Mouse (Mus musculus) CH12.LX (cell line): ENCODE results near the gene Lrrc26. TPM values are rescaled to one million over a fixed set of nuclear protein-coding genes. Genes with fewer than 3 reads are reported as not detected.

ENCODE experiments used
- DNase-seq: peaks from one replicate; pipeline ENCODE4 v3.0.0-alpha.2; 2013; ENCODE audit errors: extremely low read depth
- H3K27ac ChIP-seq: 2 replicates; pipeline ENCODE4 v1.5.1; 2012; ENCODE audit warnings: low read depth, mild to moderate bottlenecking, control low read depth, moderate library complexity; ENCODE audit not compliant: insufficient read depth
- H3K27me3 ChIP-seq: replicated peaks from 2 replicates; pipeline ENCODE3; 2012; ENCODE audit warnings: inconsistent platforms
- H3K36me3 ChIP-seq, 2 experiments: replicated peaks in 1 of 2; 2 replicates each; pipeline versions ENCODE3 to v1.6.1; 2012; ENCODE audit warnings: inconsistent platforms in 1 of 2, low read length in 1 of 2, mild to moderate bottlenecking in 1 of 2, mixed read lengths in 1 of 2, moderate library complexity in 1 of 2; ENCODE audit not compliant: control insufficient read depth in 1 of 2, insufficient read depth in 1 of 2
- H3K4me1 ChIP-seq, 2 experiments: 2 replicates each; pipeline ENCODE4 v1.6.1; 2012; ENCODE audit warnings: inconsistent platforms in 1 of 2, moderate library complexity in 1 of 2; ENCODE audit not compliant: insufficient read depth in 2 of 2, control insufficient read depth in 1 of 2
- H3K4me2 ChIP-seq: 2 replicates; pipeline ENCODE4 v1.6.1; 2012; ENCODE audit warnings: low read depth, mild to moderate bottlenecking, control low read depth; ENCODE audit not compliant: poor library complexity, insufficient read depth, severe bottlenecking
- H3K4me3 ChIP-seq, 3 experiments: fragments of 150-350 bp in 1 of 3; sonication (generic) in 1 of 3; replicated peaks in 1 of 3; 2 replicates each; pipeline versions ENCODE3 to v1.5.1; 2011 to 2012; ENCODE audit warnings: low read depth in 2 of 3, low read length in 2 of 3, mild to moderate bottlenecking in 2 of 3, moderate library complexity in 2 of 3, control low read depth in 1 of 3, improper control_type of control experiment in 1 of 3, inconsistent platforms in 1 of 3, mixed read lengths in 1 of 3; ENCODE audit not compliant: poor library complexity in 1 of 3
- H3K79me2 ChIP-seq: replicated peaks from 2 replicates; pipeline ENCODE4 v1.6.1; 2012; ENCODE audit warnings: mild to moderate bottlenecking, moderate library complexity; ENCODE audit not compliant: control insufficient read depth, poor library complexity, insufficient read depth, severe bottlenecking; ENCODE audit errors: extremely low read depth
- H3K9ac ChIP-seq: 2 replicates; pipeline ENCODE4 v1.6.1; 2012; ENCODE audit warnings: low read depth, mild to moderate bottlenecking, control low read depth, moderate library complexity; ENCODE audit not compliant: insufficient read depth
- H3K9me3 ChIP-seq: replicated peaks from 2 replicates; pipeline ENCODE3; 2012; ENCODE audit warnings: low read length, inconsistent platforms, mixed read lengths
- EP300 ChIP-seq: IDR thresholded peaks from 2 replicates; pipeline ENCODE4 v1.6.1; 2011; ENCODE audit warnings: low read length, improper control_type of control experiment
- KAT2A ChIP-seq: IDR thresholded peaks from 2 replicates; pipeline ENCODE4 v1.6.1; 2012; ENCODE audit warnings: low read length, improper control_type of control experiment, inconsistent platforms; ENCODE audit not compliant: insufficient replicate concordance
- MAFK ChIP-seq: IDR thresholded peaks from 2 replicates; pipeline ENCODE4 v1.6.1; 2011; ENCODE audit warnings: low read length, improper control_type of control experiment; ENCODE audit not compliant: insufficient replicate concordance
- MEF2A ChIP-seq: IDR thresholded peaks from 2 replicates; pipeline ENCODE4 v1.6.1; 2014; ENCODE audit warnings: low read depth, mild to moderate bottlenecking, inconsistent platforms, low read length, improper control_type of control experiment, borderline replicate concordance
- MXI1 ChIP-seq: IDR thresholded peaks from 2 replicates; pipeline ENCODE4 v1.6.1; 2011; ENCODE audit warnings: mild to moderate bottlenecking, low read depth, low read length, improper control_type of control experiment
- NRF1 ChIP-seq: IDR thresholded peaks from 2 replicates; pipeline ENCODE4 v1.6.1; 2014; ENCODE audit warnings: low read depth, mild to moderate bottlenecking, inconsistent platforms, low read length, improper control_type of control experiment, moderate library complexity
- PAX5 ChIP-seq: IDR thresholded peaks from 2 replicates; pipeline ENCODE4 v1.6.1; 2012; ENCODE audit warnings: low read length, inconsistent platforms, mixed read lengths
- POLR2A ChIP-seq: IDR thresholded peaks from 2 replicates; pipeline ENCODE4 v1.6.1; 2011; ENCODE audit warnings: low read depth, mild to moderate bottlenecking, improper control_type of control experiment, low read length
- POLR2AphosphoS2 ChIP-seq: IDR thresholded peaks from 2 replicates; pipeline ENCODE4 v1.6.1; 2011; ENCODE audit warnings: low read depth, low read length, improper control_type of control experiment
- RAD21 ChIP-seq: IDR thresholded peaks from 2 replicates; pipeline ENCODE4 v1.6.1; 2011; ENCODE audit warnings: low read depth, mild to moderate bottlenecking, low read length, improper control_type of control experiment, moderate library complexity
- RCOR1 ChIP-seq: conservative IDR thresholded peaks from 2 replicates; pipeline ENCODE4 v1.6.1; 2012; ENCODE audit warnings: low read depth, mild to moderate bottlenecking, inconsistent platforms, low read length, improper control_type of control experiment
- SMC3 ChIP-seq: IDR thresholded peaks from 2 replicates; pipeline ENCODE4 v1.6.1; 2011; ENCODE audit warnings: low read depth, low read length, improper control_type of control experiment
- USF1 ChIP-seq: IDR thresholded peaks from 2 replicates; pipeline ENCODE4 v1.6.1; 2014; ENCODE audit warnings: low read depth, mild to moderate bottlenecking, inconsistent platforms, low read length, improper control_type of control experiment
- ZC3H11A ChIP-seq: IDR thresholded peaks from 2 replicates; pipeline ENCODE4 v1.6.1; 2012; ENCODE audit warnings: low read depth, mild to moderate bottlenecking, inconsistent platforms, low read length, improper control_type of control experiment
- ZMIZ1 ChIP-seq: IDR thresholded peaks from 2 replicates; pipeline ENCODE4 v1.6.1; 2012; ENCODE audit warnings: low read depth, mild to moderate bottlenecking, inconsistent platforms, low read length, improper control_type of control experiment
- ZNF384 ChIP-seq: IDR thresholded peaks from 2 replicates; pipeline ENCODE4 v1.6.1; 2012; ENCODE audit warnings: low read depth, low read length, improper control_type of control experiment, inconsistent platforms
- dilution Hi-C: fragments of 300-500 bp; cut with MboI; formaldehyde crosslinking; loops from 2 replicates; pipeline ENCODE4 v1.14.3; 2020; ENCODE audit warnings: low sequenced_read_pairs; ENCODE audit not compliant: extremely low pct_unique_long_range_greater_than_20kb, extremely low pct_ligation_motif_present
- in situ Hi-C: fragments of 300-500 bp; cut with MboI; formaldehyde crosslinking; loops from 3 replicates; pipeline ENCODE4 v1.14.3; 2019; ENCODE audit warnings: low sequenced_read_pairs, low pct_ligation_motif_present, low pct_unique_long_range_greater_than_20kb, mixed read lengths
- polyA plus RNA-seq: library from polyadenylated mRNA; unstranded; fragments of >175 nt; gene quantifications from 2 replicates; pipeline ENCODE4 v1.2.1, GENCODE M21; 2012; ENCODE audit warnings: low read depth; ENCODE audit not compliant: insufficient read length
- total RNA-seq, 2 experiments: library from RNA; depleted of rRNA; stranded (reverse); fragments of 300-350 nt in 1 of 2; fragments of >200 nt in 1 of 2; gene quantifications; 2 replicates each; pipeline ENCODE4 v1.2.3; 2012 to 2014

Gene Lrrc26
- total and polyA plus RNA-seq, 3 experiments: not detected

- dilution Hi-C loops: no loop called here
- Histone ChIP-seq H3K36me3 (peaks cover 43 to 58% of the 10 kb centered on the region in 2 experiments), H3K27me3 (peaks cover 19% of the 10 kb centered on the region), H3K4me2 (no peak overlapping the region)
- TF ChIP-seq POLR2A (peak; percentile 14; the same call in 1 of the 2 replicates), NRF1 (no peak)
- TF ChIP-seq, all 38 proteins: peak for 1
- H3K9ac ChIP-seq: no peak overlapping the region
- no peaks in the 10 kb centered on the region for H3K79me2 ChIP-seq
- no peaks in the 10 kb centered on the region for H3K9me3 ChIP-seq
- in situ Hi-C loops: no loop called here
- H3K4me1 ChIP-seq: peaks cover 8 to 16% of the 10 kb centered on the region in 2 experiments
- no peak overlapping the region for H3K4me3 ChIP-seq
- DNase-seq: no peak
- H3K27ac ChIP-seq: no peak overlapping the region
Measured at GRCm38 (mm10) chr2:25244144-25244543, 45.6 kb upstream of the Lrrc26 start.

- peaks cover 3% of the 10 kb centered on the region in 2 experiments for H3K4me1 ChIP-seq
- no peak for DNase-seq
- H3K9me3 ChIP-seq: no peaks in the 10 kb centered on the region
- peaks cover 6% of the 10 kb centered on the region for H3K27me3 ChIP-seq
- H3K4me3 ChIP-seq: no peak within 1 kb of the TSS
- in situ Hi-C loops: no loop called here
- H3K36me3 ChIP-seq: peaks cover 64 to 81% of the 10 kb centered on the region in 2 experiments
- H3K79me2 ChIP-seq: no peaks in the 10 kb centered on the region
- no peak within 1 kb of the TSS for H3K27ac ChIP-seq
- no peak for TF ChIP-seq ZC3H11A
- no peak for TF ChIP-seq RAD21
- no peak for TF ChIP-seq MXI1
- TF ChIP-seq MEF2A: no peak
- TF ChIP-seq EP300: no peak
- TF ChIP-seq USF1: no peak
- no peak for TF ChIP-seq KAT2A
- no peak for TF ChIP-seq RCOR1
- no peak for TF ChIP-seq POLR2AphosphoS2
- no peak for TF ChIP-seq ZMIZ1
- TF ChIP-seq SMC3: no peak
- TF ChIP-seq MAFK: no peak
- TF ChIP-seq NRF1: no peak
- TF ChIP-seq ZNF384: no peak
- no peak for TF ChIP-seq PAX5
- dilution Hi-C loops: no loop called here
- no peak within 1 kb of the TSS for H3K4me2 ChIP-seq
- no peak within 1 kb of the TSS for H3K9ac ChIP-seq
Measured at GRCm38 (mm10) chr2:25246183-25247072, 43.3 kb upstream of the Lrrc26 start, which contains the start of gene AL732309.1. Gene AL732309.1, minus strand, starts transcription at chr2:25246863.
